Mouse (Mus musculus) lung, adult 2 months (tissue): ENCODE data around the gene Lrp1. TPM values are rescaled to one million over a fixed set of nuclear protein-coding genes. Genes with fewer than 3 reads are reported as not detected.

Experiments
- DNase-seq: peaks from one replicate; pipeline ENCODE4 v3.0.0; 2022
- H3K4me1 ChIP-seq: fragments of 200-500 bp; 2 replicates; pipeline ENCODE4 v1.6.1; 2011; ENCODE audit warnings: low read length; ENCODE audit not compliant: control insufficient read depth, insufficient read depth
- H3K4me3 ChIP-seq: fragments of 200-500 bp; replicated peaks from 2 replicates; pipeline ENCODE3; 2011; ENCODE audit warnings: low read depth, mild to moderate bottlenecking, control low read depth, low read length; ENCODE audit errors: extremely low read depth
- CTCF ChIP-seq: fragments of 200-500 bp; IDR thresholded peaks from 2 replicates; pipeline ENCODE4 v1.5.1; 2011; ENCODE audit warnings: mild to moderate bottlenecking, low read length, control low read depth; ENCODE audit not compliant: insufficient read depth
- POLR2A ChIP-seq: fragments of 200-500 bp; IDR thresholded peaks from 2 replicates; pipeline ENCODE4 v1.6.1; 2011; ENCODE audit warnings: low read depth, mild to moderate bottlenecking, control low read depth, low read length, borderline replicate concordance; ENCODE audit errors: extremely low read depth
- WGBS: fragments of 180-500 bp; shearing (Covaris S2); methylation state at CpG from one replicate; pipeline ENCODE4 v1.1.7; 2018; 5-methylcytosine and 5-hydroxymethylcytosine counted together
- polyA plus RNA-seq: library from polyadenylated mRNA; depleted of rRNA; stranded (reverse); fragments of >200 nt; gene quantifications from 2 replicates; pipeline ENCODE4 v1.2.3, GENCODE M21; 2012

Lrp1 gene
- polyA plus RNA-seq, 1 experiment: 248 TPM

GRCm38 (mm10) chr10:127631261-127632214, 10.6 kb upstream of the Lrp1 start:
- no peak for TF ChIP-seq POLR2A
- no peak for TF ChIP-seq CTCF
- WGBS: 53% methylated on average over 10 of the region's 10 CpGs
- no peak for DNase-seq
- no peak overlapping the region for H3K4me3 ChIP-seq
- peaks cover 5% of the 10 kb centered on the region; the same call in 1 of the 2 replicates for H3K4me1 ChIP-seq

DNA sequence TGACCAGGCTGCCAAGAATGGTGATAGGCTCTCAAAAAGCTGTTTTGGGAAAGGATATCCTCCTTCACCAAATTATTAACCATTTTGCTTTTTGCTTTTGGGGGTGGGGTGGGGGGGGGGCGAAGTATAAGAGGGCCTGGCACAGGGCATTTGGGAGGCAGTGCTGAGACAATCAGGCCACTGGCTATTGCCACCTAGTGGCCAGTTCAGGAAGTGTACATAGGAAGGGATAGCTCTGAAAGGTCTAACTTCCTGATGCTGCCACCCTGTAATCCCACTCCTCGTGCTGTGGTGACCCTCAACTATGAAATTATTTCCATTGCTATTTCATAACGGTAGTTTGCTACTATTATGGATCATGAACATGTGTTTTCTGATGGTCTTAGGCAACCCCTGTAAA, 5.5 kb upstream of the Lrp1 start:
- no peak for DNase-seq
- H3K4me3 ChIP-seq: no peak overlapping the region
- WGBS: 89% methylated on average over 3 of the region's 3 CpGs
- TF ChIP-seq CTCF: peak; percentile 68
- no peak for TF ChIP-seq POLR2A
- no peaks in the 10 kb centered on the region; the same call in 1 of the 2 replicates for H3K4me1 ChIP-seq

DNA sequence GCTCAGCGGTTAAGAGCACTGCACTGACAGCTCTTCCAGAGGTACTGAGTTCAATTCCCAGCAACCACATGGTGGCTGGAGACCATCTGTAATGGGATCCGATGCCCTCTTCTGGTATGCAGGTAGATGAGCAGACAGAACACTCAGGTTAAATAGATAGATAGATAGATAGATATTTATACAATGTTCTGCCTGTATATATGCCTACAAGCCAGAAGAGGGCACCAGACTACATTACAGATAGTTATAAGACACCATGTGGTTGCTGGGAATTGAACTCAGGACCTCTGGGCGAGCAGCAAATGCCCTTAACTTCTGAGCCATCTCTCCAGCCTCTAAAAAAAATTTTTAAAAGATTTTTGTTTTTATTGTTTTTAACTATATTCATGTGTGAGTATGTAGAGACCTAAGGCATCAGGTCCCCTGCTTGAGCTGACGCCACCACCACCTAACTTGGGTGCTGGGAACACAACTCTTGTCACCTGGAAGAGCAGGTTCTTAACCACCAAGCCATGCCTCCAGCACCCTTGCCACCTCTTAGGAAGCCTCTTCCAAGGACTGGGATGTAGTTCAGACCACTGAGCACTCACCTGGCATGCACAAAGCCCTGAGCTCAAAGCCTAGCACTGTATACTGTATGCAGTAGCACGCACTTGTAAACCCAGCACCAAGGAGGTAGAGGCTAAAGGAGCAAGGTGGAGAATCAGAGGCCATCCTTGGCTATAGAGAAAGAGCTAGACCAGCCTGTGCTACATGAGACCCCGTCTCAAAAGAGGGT, 2.7 kb upstream of the Lrp1 start:
- no peak overlapping the region for H3K4me3 ChIP-seq
- H3K4me1 ChIP-seq: no peaks in the 10 kb centered on the region; the same call in 1 of the 2 replicates
- TF ChIP-seq CTCF: no peak
- 93% methylated on average over 6 of the region's 6 CpGs for WGBS
- no peak for DNase-seq

GRCm38 (mm10) chr10:127622661-127623060, 1.7 kb upstream of the Lrp1 start:
- no peak for TF ChIP-seq POLR2A
- no peak for TF ChIP-seq CTCF
- Histone ChIP-seq H3K4me3 (no peak overlapping the region), H3K4me1 (no peaks in the 10 kb centered on the region; the same call in 1 of the 2 replicates)
- WGBS: 63% methylated on average over 4 of the region's 4 CpGs
- DNase-seq: no peak

DNA sequence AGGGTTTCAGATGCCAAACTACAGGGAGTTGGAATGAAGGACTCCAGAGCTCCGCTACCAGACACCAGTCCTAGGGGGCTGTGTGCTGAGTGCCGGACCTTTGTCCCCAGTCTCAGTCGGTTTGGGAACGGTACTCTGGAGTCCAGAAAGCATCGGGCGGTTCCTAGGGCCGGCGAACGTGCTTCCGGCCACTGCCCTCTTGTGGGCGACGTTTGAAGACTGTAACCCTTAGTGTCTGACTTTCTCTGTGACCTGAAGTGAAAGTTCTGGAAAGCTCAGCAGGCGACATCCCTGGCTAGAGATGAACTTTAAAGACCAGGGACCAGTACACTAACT, 1.1 kb upstream of the Lrp1 start:
- Histone ChIP-seq H3K4me3 (peak overlapping the region; percentile 84), H3K4me1 (peaks cover under 1% of the 10 kb centered on the region; the same call in 1 of the 2 replicates)
- TF ChIP-seq POLR2A: peak; percentile 22; the same call in 1 of the 2 replicates
- peak; percentile 33 for TF ChIP-seq CTCF
- peak; percentile 75 for DNase-seq
- WGBS: under 1% methylated on average over 13 of the region's 13 CpGs

DNA sequence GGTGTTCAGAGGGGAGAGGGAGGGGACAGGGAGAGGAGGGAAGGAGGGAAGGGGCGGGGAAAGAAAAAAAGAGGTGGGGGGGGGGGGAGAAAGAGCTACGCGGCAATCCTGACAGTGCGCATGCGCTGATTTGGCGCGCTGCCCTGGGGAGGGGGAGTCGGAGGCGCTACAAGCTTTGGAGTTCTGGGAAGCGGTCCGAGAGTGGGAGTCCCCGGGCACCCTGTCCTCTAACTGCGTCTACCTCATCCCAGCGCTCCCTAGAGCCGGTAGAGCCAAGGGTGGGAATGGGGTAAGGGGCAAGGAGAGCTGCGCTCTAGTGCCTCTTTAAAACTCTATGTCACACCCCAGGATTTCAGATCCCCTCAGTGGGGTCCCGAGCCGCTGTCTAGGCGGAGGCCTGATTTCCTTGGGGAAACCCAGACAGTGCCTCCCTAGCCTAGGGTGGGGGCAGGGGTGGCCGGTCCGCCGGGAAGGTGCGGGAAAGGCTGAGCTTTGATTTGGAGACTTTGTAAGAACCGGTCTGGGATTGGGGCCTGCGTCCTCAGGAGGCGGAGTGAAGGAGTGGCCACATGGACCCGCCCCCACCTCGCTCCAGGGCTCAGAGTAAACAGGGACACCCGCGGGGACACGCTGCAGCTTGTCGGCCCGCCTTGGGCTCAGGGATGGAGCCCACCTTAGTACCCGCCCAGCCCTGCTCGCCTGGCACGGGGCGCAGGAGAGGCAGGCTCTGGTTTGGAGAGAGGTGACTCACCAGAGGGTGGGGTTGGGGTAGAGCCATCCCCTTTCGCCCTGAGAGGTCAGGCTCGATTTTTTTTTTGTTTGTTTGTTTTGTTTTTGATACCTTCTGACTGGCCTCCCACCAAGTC, 476 bp upstream of the Lrp1 start:
- Histone ChIP-seq H3K4me3 (peak overlapping the region; percentile 84), H3K4me1 (peaks cover 3% of the 10 kb centered on the region; the same call in 1 of the 2 replicates)
- peak; percentile 86 for DNase-seq
- no peak for TF ChIP-seq CTCF
- peak; percentile 70; the same call in 1 of the 2 replicates for TF ChIP-seq POLR2A
- WGBS: under 1% methylated on average over 33 of the region's 39 CpGs

DNA sequence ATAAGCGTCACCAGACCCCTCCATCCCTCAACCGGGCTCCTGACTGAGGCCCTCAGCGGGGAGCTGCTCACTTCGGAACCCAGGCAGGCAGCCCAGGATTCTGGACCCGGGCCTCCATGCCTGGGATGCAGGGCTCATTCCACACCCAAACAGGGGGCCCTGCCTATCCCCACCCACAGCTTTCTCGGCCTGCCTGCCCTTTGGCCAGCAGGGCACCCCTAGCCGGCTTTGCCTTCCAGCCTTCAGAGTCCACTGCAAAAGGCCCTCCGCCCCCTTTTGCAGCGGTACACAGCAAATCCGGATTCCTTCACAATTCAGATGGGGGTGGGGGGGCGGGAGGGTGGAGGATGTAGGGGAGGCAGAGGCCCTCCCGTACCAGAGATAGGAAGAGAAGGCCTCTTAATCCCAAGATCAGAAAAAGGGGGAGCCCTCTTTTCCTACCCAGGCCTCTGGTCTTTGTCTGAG, 975 bp downstream of the Lrp1 start:
- WGBS: 25% methylated on average over 12 of the region's 12 CpGs
- TF ChIP-seq POLR2A (no peak), CTCF (no peak)

DNA sequence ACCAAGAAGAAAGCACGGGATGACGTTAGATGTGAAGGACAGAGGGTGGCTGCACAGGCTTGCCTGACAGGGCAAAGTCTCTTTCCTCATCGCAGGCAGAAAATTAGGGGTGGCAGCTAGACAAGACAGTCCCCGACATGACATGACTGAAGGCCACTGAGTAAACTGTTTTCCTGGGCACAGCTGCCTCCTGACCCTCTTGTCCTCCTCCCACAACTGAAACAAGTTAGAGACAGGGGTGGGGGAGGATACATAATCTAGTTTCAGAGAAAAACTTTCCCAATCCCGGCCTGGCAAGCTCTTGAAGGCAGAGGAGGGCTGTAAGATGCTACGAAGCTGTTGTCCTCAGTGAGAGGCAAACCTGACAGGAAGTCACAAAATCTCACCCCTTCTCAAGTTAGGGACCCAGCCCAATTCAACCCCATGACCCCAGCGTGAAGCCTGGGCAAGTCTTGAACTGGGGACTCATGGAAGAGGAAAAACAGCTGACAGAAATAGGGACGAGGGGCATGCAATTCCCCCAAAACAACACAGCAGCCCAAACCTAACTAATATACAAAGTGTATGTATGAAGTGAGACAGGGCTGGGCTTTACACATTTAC, 1.7 kb downstream of the Lrp1 start:
- WGBS: 38% methylated on average over 8 of the region's 8 CpGs
- peaks cover 3% of the 10 kb centered on the region; the same call in 1 of the 2 replicates for H3K4me1 ChIP-seq
- DNase-seq: no peak
- TF ChIP-seq CTCF: no peak
- peak; percentile 43; the same call in 1 of the 2 replicates for TF ChIP-seq POLR2A
- H3K4me3 ChIP-seq: peak overlapping the region; percentile 64

More for the DNA sequence above, 975 bp downstream of the Lrp1 start:
- no peak for DNase-seq
- Histone ChIP-seq H3K4me1 (peaks cover 3% of the 10 kb centered on the region; the same call in 1 of the 2 replicates), H3K4me3 (peak overlapping the region; percentile 64)

- no peak overlapping the region for H3K4me3 ChIP-seq
- 24% methylated on average over 6 of the region's 6 CpGs for WGBS
- peaks cover 3% of the 10 kb centered on the region; the same call in 1 of the 2 replicates for H3K4me1 ChIP-seq
- TF ChIP-seq POLR2A: no peak
- TF ChIP-seq CTCF: no peak
- DNase-seq: no peak
Measured at GRCm38 (mm10) chr10:127618173-127618572, 2.8 kb downstream of the Lrp1 start.
